Mouse (Mus musculus) G1E (cell line): ENCODE data around the gene Mybph. TPM values are rescaled to one million over a fixed set of nuclear protein-coding genes. Genes with fewer than 3 reads are reported as not detected.

Experiments used
- ATAC-seq: 2 replicates; pipeline ENCODE4 v1.8.0; 2016; ENCODE audit warnings: mild to moderate bottlenecking; ENCODE audit not compliant: insufficient number of reproducible peaks, poor library complexity, low FRiP score, severe bottlenecking; ENCODE audit errors: extremely low read depth
- DNase-seq: peaks from one replicate; pipeline ENCODE4 v3.0.0; 2012; ENCODE audit warnings: low spot score
- H3K27me3 ChIP-seq: 2 replicates; pipeline ENCODE4 v1.6.1; 2012; ENCODE audit warnings: mild to moderate bottlenecking, low read length, inconsistent platforms; ENCODE audit not compliant: insufficient read depth
- H3K36me3 ChIP-seq: replicated peaks from 2 replicates; pipeline ENCODE3; 2012; ENCODE audit warnings: mild to moderate bottlenecking, inconsistent platforms
- H3K4me1 ChIP-seq: 2 replicates; pipeline ENCODE4 v1.6.1; 2012; ENCODE audit warnings: low read depth, low read length, inconsistent platforms, mixed read lengths; ENCODE audit not compliant: insufficient read depth
- H3K4me3 ChIP-seq: 2 replicates; pipeline ENCODE4 v1.5.1; 2012; ENCODE audit warnings: low read depth, mild to moderate bottlenecking, inconsistent platforms, low read length, moderate library complexity, mixed read lengths
- H3K9me3 ChIP-seq: replicated peaks from 2 replicates; pipeline ENCODE4 v1.6.1; 2012; ENCODE audit warnings: inconsistent platforms
- CTCF ChIP-seq: IDR thresholded peaks from 2 replicates; pipeline ENCODE4 v1.5.1; 2012; ENCODE audit warnings: low read depth, low read length, inconsistent platforms, mixed read lengths
- GATA1 ChIP-seq: IDR thresholded peaks from 2 replicates; pipeline ENCODE4 v1.6.1; 2012; ENCODE audit warnings: borderline replicate concordance, low read length, inconsistent platforms, mixed read lengths
- GATA2 ChIP-seq: IDR thresholded peaks from 2 replicates; pipeline ENCODE4 v1.6.1; 2012; ENCODE audit warnings: low read depth, low read length, inconsistent platforms, borderline replicate concordance
- POLR2AphosphoS5 ChIP-seq: IDR thresholded peaks from 2 replicates; pipeline ENCODE4 v1.6.1; 2012; ENCODE audit warnings: low read depth, low read length, inconsistent platforms; ENCODE audit not compliant: insufficient replicate concordance
- TAL1 ChIP-seq: conservative IDR thresholded peaks from 2 replicates; pipeline ENCODE4 v1.6.1; 2012; ENCODE audit warnings: low read depth, low read length, inconsistent platforms, mixed read lengths
- polyA plus RNA-seq: library from polyadenylated mRNA; stranded (reverse); fragments of >175 nt; gene quantifications from 2 replicates; pipeline ENCODE4 v1.2.3, GENCODE M21; 2012
- total RNA-seq, 2 experiments: library from RNA; stranded (forward) in 1 of 2; stranded (reverse) in 1 of 2; fragments of 200-1000 nt in 1 of 2; fragments of >200 nt in 1 of 2; fragmentation: Nextera tagmentation in 1 of 2; gene quantifications; 2 replicates each; pipeline ENCODE4 v1.2.3; 2014 to 2017

The Mybph gene
- total and polyA plus RNA-seq, 3 experiments, result 0.05 TPM; not detected in 2

DNA sequence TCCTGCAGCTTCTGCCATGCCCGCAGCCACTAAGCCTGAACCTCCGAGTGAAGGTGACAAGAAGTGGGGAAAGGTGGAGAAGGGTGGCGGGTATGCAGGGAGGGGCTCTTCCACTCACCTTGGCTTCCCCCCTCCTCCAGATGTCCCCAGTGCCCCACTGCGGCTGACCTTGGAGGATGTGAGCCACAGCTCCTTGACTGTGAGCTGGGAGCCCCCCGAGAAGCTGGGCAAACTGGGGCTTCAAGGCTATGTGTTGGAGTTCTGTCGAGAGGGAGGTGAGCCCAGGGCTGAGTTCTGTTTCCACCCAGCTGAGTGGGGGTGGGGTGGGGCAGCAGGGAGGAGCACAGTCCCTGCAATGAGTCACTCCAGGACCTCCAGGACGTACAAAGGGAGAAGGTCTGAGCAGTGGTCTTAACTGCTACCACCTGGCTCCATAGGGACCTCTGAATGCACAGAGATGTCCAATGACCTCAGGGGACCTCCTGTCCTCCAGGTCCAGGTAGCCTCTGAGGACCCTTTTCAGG is 488 bp downstream of the Mybph start:
- Histone ChIP-seq H3K9me3 (no peaks in the 10 kb centered on the region), H3K4me3 (no peak overlapping the region), H3K4me1 (peaks cover 10% of the 10 kb centered on the region; the same call in 1 of the 2 replicates), H3K36me3 (no peaks in the 10 kb centered on the region), H3K27me3 (peaks cover 80% of the 10 kb centered on the region)
- TF ChIP-seq CTCF, result no peak
- no peak for TF ChIP-seq GATA2
- DNase-seq, result no peak
- ATAC-seq, result no peak

DNA sequence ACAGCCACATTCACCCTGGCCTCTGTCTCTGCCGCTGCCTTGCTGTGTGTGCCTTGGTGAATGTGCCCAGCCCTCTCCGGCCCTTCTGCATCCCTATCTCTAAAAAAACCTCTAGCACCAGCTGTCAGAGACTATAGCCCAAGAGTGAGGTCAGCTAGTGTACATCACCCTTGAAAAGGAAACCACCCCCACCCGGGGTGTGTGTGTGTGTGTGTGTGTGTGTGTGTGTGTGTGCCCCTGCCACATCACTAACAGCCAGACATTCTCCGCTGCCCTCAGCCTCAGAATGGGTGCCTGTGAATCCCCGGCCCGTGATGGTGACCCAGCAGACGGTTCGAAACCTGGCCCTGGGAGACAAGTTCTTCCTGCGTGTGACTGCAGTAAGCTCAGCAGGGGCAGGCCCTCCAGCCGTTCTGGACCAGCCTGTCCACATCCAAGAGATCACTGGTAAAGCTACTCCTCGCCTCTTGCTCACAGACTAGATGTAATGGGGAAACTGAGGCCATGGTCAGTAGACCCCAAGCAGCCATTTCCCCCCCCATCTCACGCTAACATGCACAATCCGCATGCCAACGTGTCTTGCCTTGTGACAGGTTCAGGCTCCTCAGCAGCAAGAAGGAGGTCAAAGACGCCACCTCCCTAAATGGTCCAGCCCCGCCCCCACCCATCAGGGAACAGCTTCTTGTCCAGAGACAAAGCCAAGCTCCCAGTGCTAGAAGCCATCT is 1.2 kb downstream of the Mybph start:
- ATAC-seq (no peak), DNase-seq (no peak)
- Histone ChIP-seq H3K4me1 (peaks cover 10% of the 10 kb centered on the region; the same call in 1 of the 2 replicates), H3K36me3 (no peaks in the 10 kb centered on the region), H3K9me3 (no peaks in the 10 kb centered on the region), H3K27me3 (peaks cover 76% of the 10 kb centered on the region), H3K4me3 (no peak overlapping the region)
- TF ChIP-seq GATA2 (no peak), TAL1 (no peak), CTCF (no peak), POLR2AphosphoS5 (no peak), GATA1 (no peak)

DNA sequence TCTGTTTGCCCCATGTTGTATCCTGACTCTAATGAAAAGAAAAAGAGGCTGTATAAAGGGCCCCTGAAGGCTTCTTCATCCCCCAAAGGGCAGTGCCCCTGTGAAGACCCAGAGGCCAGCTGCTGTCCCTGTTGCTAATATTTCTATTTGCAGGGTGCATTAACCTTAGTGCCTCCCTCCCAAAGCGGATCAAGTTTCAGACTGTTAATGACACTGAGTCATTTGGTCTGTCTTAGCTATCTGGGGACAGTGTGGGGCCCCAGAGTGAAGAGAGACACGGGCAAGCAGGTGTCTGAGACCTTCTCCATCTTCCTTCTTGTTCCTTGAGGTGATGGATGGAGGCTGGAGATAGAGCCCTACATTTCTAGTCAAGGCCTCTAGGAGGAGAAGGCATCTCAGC is 1.9 kb downstream of the Mybph start:
- no peaks in the 10 kb centered on the region for H3K36me3 ChIP-seq
- TF ChIP-seq TAL1, result no peak
- no peak for TF ChIP-seq POLR2AphosphoS5
- no peak for TF ChIP-seq CTCF
- TF ChIP-seq GATA2, result no peak
- TF ChIP-seq GATA1, result no peak
- no peak overlapping the region for H3K4me3 ChIP-seq
- H3K4me1 ChIP-seq, result peaks cover 10% of the 10 kb centered on the region; the same call in 1 of the 2 replicates
- no peaks in the 10 kb centered on the region for H3K9me3 ChIP-seq
- no peak for DNase-seq
- H3K27me3 ChIP-seq, result peaks cover 76% of the 10 kb centered on the region
- ATAC-seq, result no peak

DNA sequence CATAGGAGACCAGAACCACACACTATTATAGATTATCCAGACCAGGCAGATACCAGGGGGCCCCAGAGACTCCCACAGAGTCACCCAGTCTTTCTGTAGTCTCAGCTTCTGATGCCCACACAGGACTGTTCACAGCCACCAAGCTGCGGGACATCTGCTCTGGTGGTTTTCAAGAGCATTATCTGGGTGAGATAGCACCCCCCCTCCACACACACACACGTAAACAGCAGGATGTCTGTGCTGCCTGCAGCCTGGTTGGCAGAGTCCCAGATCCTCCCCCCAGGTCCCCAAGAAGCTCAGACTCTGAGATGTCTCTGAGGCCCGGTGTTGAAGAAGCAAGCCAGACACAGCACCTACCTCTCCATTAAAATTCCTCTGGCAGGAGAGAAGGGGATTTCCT is 2.3 kb downstream of the Mybph start:
- TF ChIP-seq TAL1 (no peak), POLR2AphosphoS5 (no peak), GATA1 (no peak), GATA2 (no peak), CTCF (no peak)
- peaks cover 75% of the 10 kb centered on the region for H3K27me3 ChIP-seq
- no peaks in the 10 kb centered on the region for H3K9me3 ChIP-seq
- peaks cover 10% of the 10 kb centered on the region; the same call in 1 of the 2 replicates for H3K4me1 ChIP-seq
- no peak overlapping the region for H3K4me3 ChIP-seq
- no peaks in the 10 kb centered on the region for H3K36me3 ChIP-seq
- DNase-seq (no peak), ATAC-seq (no peak)

DNA sequence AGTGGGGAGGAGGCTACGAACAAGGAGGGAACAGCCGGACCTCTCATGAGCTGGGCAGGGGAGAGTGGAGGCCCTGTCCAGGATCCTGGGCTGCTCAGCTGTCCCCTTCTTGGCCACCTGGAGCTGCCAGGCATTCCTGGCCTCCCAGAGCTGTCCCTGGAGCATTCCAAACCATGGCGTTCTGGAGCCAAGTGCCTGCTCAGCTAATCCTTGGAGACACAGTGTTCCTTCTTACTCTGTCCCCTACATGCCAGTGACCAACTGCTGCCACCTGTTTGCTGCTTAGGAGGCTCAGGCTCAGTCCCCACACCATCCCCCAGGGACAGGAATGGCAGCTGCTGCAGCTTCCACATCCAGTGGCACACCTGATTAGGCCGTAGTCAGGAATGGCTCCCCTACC is 2.7 kb downstream of the Mybph start:
- Histone ChIP-seq H3K36me3 (no peaks in the 10 kb centered on the region), H3K4me3 (no peak overlapping the region), H3K4me1 (peaks cover 10% of the 10 kb centered on the region; the same call in 1 of the 2 replicates), H3K9me3 (no peaks in the 10 kb centered on the region), H3K27me3 (peaks cover 71% of the 10 kb centered on the region)
- TF ChIP-seq POLR2AphosphoS5, result no peak
- no peak for TF ChIP-seq GATA1
- TF ChIP-seq GATA2, result no peak
- no peak for TF ChIP-seq TAL1
- no peak for TF ChIP-seq CTCF
- ATAC-seq, result no peak
- no peak for DNase-seq

DNA sequence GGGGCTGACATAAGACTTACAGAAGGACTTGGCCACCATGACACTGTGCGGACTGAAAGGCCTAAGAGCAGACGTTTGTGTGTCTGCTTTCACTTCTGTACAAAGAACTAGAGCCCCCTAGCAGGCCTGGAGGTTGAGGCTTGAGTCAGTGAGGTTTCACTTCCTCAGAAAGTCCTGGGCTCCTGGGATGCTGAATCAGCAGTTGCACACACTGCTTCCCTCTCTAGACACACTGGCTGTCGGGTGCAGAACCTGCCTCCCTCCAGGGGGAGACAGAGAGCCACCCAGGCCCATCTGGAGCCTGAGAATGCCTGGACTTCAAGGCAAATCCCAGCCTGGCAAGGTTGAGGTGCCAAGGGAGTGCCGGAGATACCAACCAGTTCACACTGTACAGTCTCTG is 3.1 kb downstream of the Mybph start:
- no peak overlapping the region for H3K4me3 ChIP-seq
- H3K36me3 ChIP-seq, result no peaks in the 10 kb centered on the region
- ATAC-seq (no peak), DNase-seq (peak; percentile 41)
- peak; percentile 61 for TF ChIP-seq CTCF
- TF ChIP-seq GATA1, result no peak
- peaks cover 10% of the 10 kb centered on the region; the same call in 1 of the 2 replicates for H3K4me1 ChIP-seq
- H3K9me3 ChIP-seq, result no peaks in the 10 kb centered on the region
- H3K27me3 ChIP-seq, result peaks cover 67% of the 10 kb centered on the region
